Mouse (Mus musculus) CH12F3 (cell line): ENCODE measurements at regions not wholly inside any gene's neighbourhood (a gene's known extent, or its start where the extent isn't known, plus 50 kb on each side); places are given as distances from the start of the nearest gene placed in this dataset.

Experiments
- in situ Hi-C: fragments of 300-500 bp; cut with MboI; formaldehyde crosslinking; loops from 2 replicates; pipeline ENCODE4 v1.14.3; 2020; ENCODE audit warnings: low sequenced_read_pairs

GRCm38 (mm10) chr2:148162562-148162961 lies 115.8 kb upstream of the Foxa2 start:
- in situ Hi-C loops = no loop called here

- in situ Hi-C loops = no loop called here
These were observed 124.3 kb upstream of the Foxa2 start for GRCm38 (mm10) chr2:148171113-148171512.

- in situ Hi-C loops = no loop called here
These were observed 124.9 kb upstream of the Foxa2 start for GRCm38 (mm10) chr2:148171699-148172098.

DNA sequence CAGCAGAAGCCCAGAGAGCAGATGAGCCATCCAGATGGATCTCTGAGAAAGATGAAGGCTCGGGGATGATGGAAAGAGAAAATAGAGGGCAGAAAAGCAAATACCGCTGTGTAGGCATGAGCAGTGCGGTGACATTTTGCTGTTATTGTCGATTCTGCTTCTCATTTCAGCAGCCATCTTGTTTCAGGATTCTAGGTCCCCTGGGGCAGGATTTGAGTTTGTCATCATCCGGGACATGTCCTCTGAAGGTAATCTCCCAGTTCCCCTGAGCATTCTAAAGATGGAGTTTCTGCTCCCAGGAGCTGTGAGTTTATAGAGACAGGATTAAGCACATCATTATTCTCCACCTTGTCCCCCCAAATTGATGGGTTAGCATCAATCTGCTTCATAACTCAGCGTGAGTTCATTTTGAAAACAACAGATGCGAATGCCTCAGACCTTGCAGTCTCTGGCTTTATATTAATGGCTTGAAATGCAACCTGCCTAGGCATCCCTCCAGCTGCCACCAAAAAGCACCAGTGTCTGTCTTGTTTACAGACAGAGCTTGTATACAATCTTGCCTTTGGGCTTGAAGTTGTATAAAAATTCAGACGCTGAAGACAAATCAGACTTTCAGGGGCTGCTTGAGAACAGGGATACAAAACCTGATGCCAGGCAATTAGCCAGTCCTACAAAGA lies 128.6 kb upstream of the Foxa2 start:
- in situ Hi-C loops = no loop called here

GRCm38 (mm10) chr2:148180245-148180644 lies 133.5 kb upstream of the Foxa2 start:
- in situ Hi-C loops = no loop called here

GRCm38 (mm10) chr2:148181518-148181917 lies 134.7 kb upstream of the Foxa2 start:
- in situ Hi-C loops = no loop called here

DNA sequence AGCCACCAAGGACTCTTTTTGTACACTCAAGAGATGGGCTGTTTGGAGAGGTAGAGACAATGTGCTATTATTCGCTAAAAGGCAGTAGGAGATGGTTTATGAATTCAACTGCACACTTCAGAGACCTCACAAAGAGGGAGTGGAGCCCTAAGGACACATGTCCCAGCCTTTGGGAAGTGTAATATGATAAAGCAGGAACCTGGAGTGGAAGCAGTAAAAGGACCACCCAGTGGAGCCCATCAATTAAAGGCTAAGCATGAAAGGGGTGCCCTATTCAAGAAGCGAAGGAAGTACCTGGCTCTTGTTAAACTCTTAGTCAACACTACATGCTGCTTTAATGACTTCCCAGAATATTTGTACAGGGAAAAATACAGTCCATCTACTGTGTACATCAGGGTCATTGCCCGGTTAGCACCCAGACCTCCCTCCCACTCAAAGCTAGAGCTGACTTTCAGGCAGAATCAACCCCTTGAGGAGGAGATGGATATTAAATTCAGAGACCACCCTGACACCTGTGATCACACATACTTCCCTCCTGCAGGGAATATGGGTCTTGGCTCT lies 135.8 kb upstream of the Foxa2 start:
- in situ Hi-C loops = no loop called here

GRCm38 (mm10) chr2:148184801-148185212 lies 138.0 kb upstream of the Foxa2 start:
- in situ Hi-C loops = no loop called here

GRCm38 (mm10) chr2:148186363-148186991 lies 139.7 kb upstream of the Foxa2 start:
- in situ Hi-C loops = no loop called here

- in situ Hi-C loops = no loop called here
These were observed 142.1 kb upstream of the Foxa2 start for GRCm38 (mm10) chr2:148188865-148189264.

GRCm38 (mm10) chr2:148189287-148189686 lies 142.5 kb upstream of the Foxa2 start:
- in situ Hi-C loops = no loop called here

DNA sequence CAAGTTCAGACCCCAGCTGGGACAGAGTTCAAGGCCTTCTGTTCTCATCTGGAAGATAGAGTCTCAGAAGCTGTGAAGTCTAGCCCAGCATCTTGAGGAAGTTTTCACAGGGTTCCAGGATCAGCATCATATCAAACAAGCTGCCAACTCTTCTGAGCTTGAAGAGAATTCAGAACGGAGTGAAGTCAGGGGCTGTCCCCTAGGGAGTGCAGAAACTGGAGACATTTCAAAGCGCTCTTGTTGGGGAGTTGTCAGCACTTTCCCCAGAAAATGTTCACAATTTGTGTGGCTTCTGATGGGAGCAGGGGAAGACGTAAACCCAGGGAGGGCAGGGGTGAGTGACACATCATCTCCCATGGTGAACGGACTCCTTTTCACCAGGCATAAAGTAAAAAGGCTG lies 146.2 kb upstream of the Foxa2 start:
- in situ Hi-C loops = no loop called here

DNA sequence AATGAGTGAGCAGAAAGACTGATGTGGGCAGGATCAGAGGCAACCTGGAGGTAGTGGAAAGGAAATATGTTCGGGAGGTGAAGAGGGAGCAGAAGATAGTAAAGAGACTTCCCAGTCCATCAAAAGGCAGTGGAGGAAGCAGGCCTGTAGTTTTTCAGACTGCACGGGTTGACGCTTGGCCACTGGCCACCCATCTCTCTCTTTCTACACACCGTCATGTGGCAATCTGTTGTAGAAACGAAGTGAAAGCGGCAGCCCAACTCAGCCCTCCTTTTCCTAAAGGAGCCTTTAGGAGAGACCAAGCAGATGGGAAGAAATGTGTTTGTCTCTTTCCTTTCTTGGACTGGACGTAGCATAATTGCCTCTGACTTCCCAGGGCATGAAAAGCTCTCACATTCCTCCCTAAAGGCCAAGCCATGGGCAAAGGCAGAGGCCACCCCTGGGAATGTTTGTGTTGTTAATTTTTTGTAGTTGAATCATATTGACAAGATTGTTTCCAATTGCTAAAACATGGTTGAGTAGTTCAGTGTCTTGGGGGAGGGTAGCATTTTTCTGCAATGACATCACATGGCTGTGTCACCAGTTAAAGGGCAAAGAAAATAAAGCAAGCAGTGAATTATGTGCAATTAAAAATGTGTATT lies 150.7 kb upstream of the Foxa2 start:
- in situ Hi-C loops = no loop called here

DNA sequence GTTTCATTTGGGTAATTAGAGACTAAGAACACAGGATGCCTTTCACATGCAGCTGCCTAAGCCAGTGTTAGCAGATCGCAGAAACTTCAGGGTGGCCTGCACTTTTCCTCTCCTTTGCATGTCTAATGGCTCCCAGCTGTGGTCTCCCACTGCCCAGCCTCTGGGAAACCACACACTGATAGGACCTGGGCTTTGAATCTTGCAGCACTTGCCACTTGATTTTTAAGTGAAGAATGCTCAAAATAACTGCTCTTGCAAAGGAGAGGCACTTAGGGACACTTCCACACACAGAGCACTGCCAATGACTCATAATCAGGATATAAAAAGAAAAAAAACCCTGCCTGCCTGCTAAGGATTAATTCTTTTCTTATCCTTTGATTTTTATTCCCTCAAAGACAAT lies 159.9 kb upstream of the Foxa2 start:
- in situ Hi-C loops = no loop called here

DNA sequence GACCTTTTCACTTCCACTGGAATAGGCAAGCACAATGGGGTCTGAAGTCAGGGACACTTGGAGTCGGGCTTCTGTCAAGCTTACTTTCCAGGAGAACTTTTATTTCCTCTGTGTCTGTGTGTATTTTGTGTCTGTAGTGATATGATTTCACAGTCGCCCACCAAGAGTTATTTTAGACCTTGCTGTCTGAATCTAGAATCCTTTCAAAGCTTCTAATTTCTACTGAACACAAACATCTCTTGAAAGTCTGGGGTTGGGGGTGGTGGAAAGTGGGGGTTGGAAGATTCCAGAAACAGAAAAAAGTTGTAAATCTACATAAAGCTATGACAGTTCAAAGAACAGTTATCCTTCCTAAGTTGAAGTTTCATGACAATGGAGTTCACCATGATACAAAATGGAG lies 164.0 kb upstream of the Foxa2 start:
- in situ Hi-C loops = no loop called here

- in situ Hi-C loops = no loop called here
These were observed 170.4 kb upstream of the Foxa2 start for GRCm38 (mm10) chr2:148217136-148217535.

DNA sequence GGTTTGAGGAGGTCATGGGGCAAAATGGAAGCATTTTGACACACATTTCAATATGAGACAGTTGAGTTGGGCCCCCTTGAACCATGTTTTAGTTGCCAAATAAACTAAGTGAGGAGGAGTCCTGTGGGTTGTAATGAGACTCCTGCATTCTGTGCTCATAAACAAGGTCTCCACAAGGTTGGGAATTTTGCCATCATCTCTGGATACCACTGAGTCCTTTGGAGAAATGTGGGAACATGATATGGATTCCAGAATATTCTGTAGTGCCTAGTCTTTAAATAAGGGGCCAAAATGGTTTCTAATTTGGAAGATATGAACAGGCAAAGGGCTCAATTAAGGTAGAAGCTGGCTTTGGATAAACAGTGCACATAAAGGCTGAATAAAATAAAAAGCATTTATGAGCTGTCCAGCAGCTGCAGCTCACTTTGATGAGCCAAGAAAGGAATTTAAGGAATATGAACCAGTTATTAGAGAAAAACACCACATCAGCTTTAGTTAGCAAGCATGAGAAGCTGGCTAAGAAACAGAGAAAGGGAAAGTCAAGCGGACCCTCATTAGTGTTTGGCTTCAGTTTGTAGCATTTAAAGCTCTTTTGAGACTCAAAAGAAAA lies 161.3 kb upstream of the Sstr4 start:
- in situ Hi-C loops = no loop called here

GRCm38 (mm10) chr2:148237121-148237520 lies 158.0 kb upstream of the Sstr4 start:
- in situ Hi-C loops = no loop called here

GRCm38 (mm10) chr2:148239046-148239445 lies 156.1 kb upstream of the Sstr4 start:
- in situ Hi-C loops = no loop called here

- in situ Hi-C loops = no loop called here
These were observed 152.9 kb upstream of the Sstr4 start for GRCm38 (mm10) chr2:148242242-148242641.

- in situ Hi-C loops = no loop called here
These were observed 149.6 kb upstream of the Sstr4 start for GRCm38 (mm10) chr2:148245575-148245974.

DNA sequence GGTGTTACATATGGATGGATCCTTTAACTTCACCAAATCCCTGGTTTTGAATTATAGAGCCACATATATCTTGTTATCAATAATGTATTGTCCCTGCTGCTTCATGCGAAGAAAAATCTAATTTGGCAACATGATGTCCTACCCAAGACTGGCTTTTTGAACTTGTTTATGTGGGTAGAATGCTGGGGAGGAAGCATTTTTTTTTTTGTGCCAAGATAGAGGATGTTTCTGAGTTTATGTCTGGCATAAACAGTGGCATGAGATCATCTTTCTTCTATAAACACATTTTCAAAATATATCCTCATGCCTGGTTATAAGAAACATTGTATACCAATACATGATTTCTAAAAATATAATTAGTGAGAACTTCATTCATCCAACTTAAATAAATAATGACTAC lies 144.2 kb upstream of the Sstr4 start:
- in situ Hi-C loops = no loop called here
